In the genomic region with DNA sequence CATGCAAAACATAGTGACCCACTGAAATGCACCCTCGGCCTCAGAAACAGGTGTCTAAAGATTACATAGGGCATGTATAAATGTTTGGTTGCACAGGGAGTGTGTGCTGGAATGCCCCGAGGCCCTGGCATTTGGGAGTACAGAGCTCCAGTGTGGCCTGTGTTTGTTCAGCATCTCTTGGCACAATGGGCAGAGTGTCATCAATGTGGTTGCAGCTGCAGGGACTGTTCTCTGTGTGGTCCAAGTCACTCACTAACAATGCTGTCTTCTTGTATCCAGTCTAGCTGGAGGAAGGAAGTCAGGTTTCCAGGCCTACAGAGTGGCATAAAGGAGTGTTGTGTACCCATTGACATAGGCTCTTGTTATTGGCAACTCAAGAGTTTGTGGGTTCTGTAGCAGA, we compare ENCODE assay signal across 28 mouse cellular contexts. TPM values are rescaled to one million over a fixed set of nuclear protein-coding genes. Genes with fewer than 3 reads are reported as not detected.
DNase-seq lines count a peak whose midpoint lies in the region; ATAC-seq and TF ChIP-seq lines count a peak whose summit lies in the region.
"Had no signal": no experiment of that assay in that cellular context is flagged by ENCODE, and none has a peak within 500 bp of the region (broad histone marks: within the 10 kb centered on the region; RNA-seq: fewer than 3 reads in every experiment).

No protein-coding gene starts in this region.

- no peak overlapping the region for H3K9ac ChIP-seq in hindbrain, embryonic 15.5 days
- H3K9ac ChIP-seq: heart, embryonic 12.5 days; limb, embryonic 13.5 days; neural tube, embryonic 13.5 days had no signal

- 74% methylated on average over 2 of the region's 2 CpGs for WGBS in hindbrain, embryonic 15.5 days
- WGBS in hindbrain, embryonic 10.5 days = 76% methylated on average over 2 of the region's 2 CpGs

- peaks cover 9% of the 10 kb centered on the region; the same call in 1 of the 2 replicates for H3K36me3 ChIP-seq in hindbrain, embryonic 15.5 days
- peaks cover 6% of the 10 kb centered on the region; the same call in 1 of the 2 replicates for H3K36me3 ChIP-seq in hindbrain, embryonic 10.5 days
- H3K36me3 ChIP-seq: heart, embryonic 12.5 days; limb, embryonic 13.5 days had no signal

- no peak for DNase-seq in hindbrain, embryonic 10.5 days (ENCODE audit: low spot score)
- peak; percentile 82 for DNase-seq in layer of hippocampus, adult 9-11 months
- no peak for DNase-seq in layer of hippocampus, postnatal 10 days (ENCODE audit: low spot score in 2 of 2)
- peak; percentile 79 for DNase-seq in Muller cell, postnatal 12 days (ENCODE audit: inconsistent ontology term)
- DNase-seq in brain, embryonic 14.5 days (ENCODE audit: low read depth) = peak; percentile 9
- DNase-seq in lung, adult 18-20 months = no peak
- DNase-seq: adrenal gland, postnatal 25 days; cerebellum, adult 2 months; cerebellum, postnatal 14 days; gastrocnemius, postnatal 36 days; heart, adult 2 months; kidney, adult 11 months; kidney, postnatal 25 days; lung, postnatal 36 days; right cerebral cortex, postnatal 14 days; thymus, adult 2 months; thymus, postnatal 36 days had no signal

- H3K27me3 ChIP-seq in hindbrain, embryonic 15.5 days = no peaks in the 10 kb centered on the region
- H3K27me3 ChIP-seq in hindbrain, embryonic 10.5 days (ENCODE audit: insufficient read depth, poor library complexity, severe bottlenecking) = no peaks in the 10 kb centered on the region
- H3K27me3 ChIP-seq: heart, embryonic 12.5 days; limb, embryonic 13.5 days; neural tube, embryonic 13.5 days had no signal

- no peaks in the 10 kb centered on the region for H3K4me1 ChIP-seq in hindbrain, embryonic 15.5 days (replicated peaks)
- no peaks in the 10 kb centered on the region for H3K4me1 ChIP-seq in hindbrain, embryonic 10.5 days (replicated peaks)
- H3K4me1 ChIP-seq: heart, embryonic 12.5 days; limb, embryonic 13.5 days; neural tube, embryonic 13.5 days had no signal

- no peaks in the 10 kb centered on the region for H3K9me3 ChIP-seq in hindbrain, embryonic 15.5 days
- H3K9me3 ChIP-seq in hindbrain, embryonic 10.5 days = no peaks in the 10 kb centered on the region
- H3K9me3 ChIP-seq: heart, embryonic 12.5 days; limb, embryonic 13.5 days; neural tube, embryonic 13.5 days had no signal

- no peak for TF ChIP-seq CTCF in brain, embryonic 14.5 days (IDR thresholded peaks at IDR 0.05; ENCODE audit: borderline replicate concordance, extremely low read depth, insufficient read depth, insufficient read length)

- no peak overlapping the region for H3K27ac ChIP-seq in hindbrain, embryonic 15.5 days (replicated peaks)
- H3K27ac ChIP-seq in hindbrain, embryonic 10.5 days = no peak overlapping the region
- H3K27ac ChIP-seq: heart, adult 2 months; layer of hippocampus, adult 2 months; limb, embryonic 13.5 days; neural tube, embryonic 13.5 days; stomach, postnatal 0 days had no signal

- no peak for TF ChIP-seq POLR2A in brain, embryonic 14.5 days (IDR thresholded peaks at IDR 0.05; ENCODE audit: borderline replicate concordance, extremely low read depth, insufficient read depth, insufficient read length, poor library complexity, severe bottlenecking)

- no peak overlapping the region for H3K4me2 ChIP-seq in hindbrain, embryonic 15.5 days
- H3K4me2 ChIP-seq: heart, embryonic 12.5 days; limb, embryonic 13.5 days; liver, embryonic 11.5 days; midbrain, embryonic 11.5 days; neural tube, embryonic 13.5 days had no signal

- peak; percentile 61; the same call in 1 of the 2 replicates for ATAC-seq in hindbrain, embryonic 15.5 days (ENCODE audit: low FRiP score, low read depth)
- ATAC-seq: CD4-positive, CD25-positive, alpha-beta regulatory T cell, adult 4 months; inflammation-experienced regulatory T-cells, adult 6 months had no signal

- H3K4me3 ChIP-seq in hindbrain, embryonic 15.5 days = no peak overlapping the region
- no peak overlapping the region for H3K4me3 ChIP-seq in hindbrain, embryonic 10.5 days
- H3K4me3 ChIP-seq: erythroblast, embryonic 14.5 days; heart, adult 2 months; heart, embryonic 12.5 days; layer of hippocampus, adult 2 months; limb, embryonic 13.5 days; neural tube, embryonic 13.5 days had no signal

RNA-seq across cellular contexts. Expression of a gene that starts 15.6 kb away (rescaled TPM):
- 42.9 and 48.5 TPM in 2 replicates for polyA plus RNA-seq in hindbrain, embryonic 15.5 days (2015; fragmentation: Nextera tagmentation; extraction: Ambion mirVana)
- 8.6 and 8.9 TPM in 2 replicates for polyA plus RNA-seq in hindbrain, embryonic 10.5 days (2016; fragmentation: Nextera tagmentation; extraction: Ambion mirVana)
- total RNA-seq in layer of hippocampus, postnatal 10 days (2021) = 100 to 1,000 TPM; 135 to 141 TPM
- 51.2 and 59.9 TPM in 2 replicates for polyA plus RNA-seq in brain, embryonic 14.5 days (2012; rRNA removed)
- polyA plus RNA-seq: erythroblast, embryonic 14.5 days; inflammation-experienced regulatory T-cells, adult 6 months had no signal

Comparison
In these comparisons a context has a peak if more than half of its experiments do, and no peak if none do; other contexts are left out.
1. DNase-seq: peak in layer of hippocampus, adult 9-11 months (single experiment), Muller cell, postnatal 12 days (single experiment) and brain, embryonic 14.5 days (single experiment); none in hindbrain, embryonic 10.5 days (single experiment), layer of hippocampus, postnatal 10 days (0 of 2) and lung, adult 18-20 months (0 of 2).